21 mouse cellular contexts compared by ENCODE assay signal in the genomic region with DNA sequence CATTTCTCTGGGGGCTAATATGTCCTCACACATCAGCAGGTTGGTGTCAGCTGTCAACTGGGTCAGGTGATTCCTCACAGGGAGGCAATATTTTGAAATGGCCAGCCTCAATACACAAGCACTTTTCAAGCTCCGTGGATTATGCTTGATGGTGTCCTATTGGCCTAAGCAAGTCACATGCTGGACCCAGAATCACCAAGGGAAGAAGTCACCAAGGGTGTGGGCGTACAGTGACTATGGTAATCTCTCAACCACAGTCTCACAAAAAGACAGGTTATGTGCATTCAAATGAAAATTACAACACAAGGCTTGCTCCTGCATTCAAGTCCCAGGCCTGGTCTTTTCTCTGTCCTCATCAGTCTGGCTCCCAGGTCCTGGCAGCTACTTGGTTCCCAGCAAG. TPM values are rescaled to one million over a fixed set of nuclear protein-coding genes. Genes with fewer than 3 reads are reported as not detected.
DNase-seq lines count a peak whose midpoint lies in the region; ATAC-seq and TF ChIP-seq lines count a peak whose summit lies in the region.
"Had no signal": no experiment of that assay in that cellular context is flagged by ENCODE, and none has a peak within 500 bp of the region (broad histone marks: within the 10 kb centered on the region; RNA-seq: fewer than 3 reads in every experiment).

No protein-coding gene starts in this region.

- 80% methylated on average over 2 of the region's 2 CpGs for WGBS in heart, embryonic 15.5 days
- 70% methylated on average over 2 of the region's 2 CpGs for WGBS in heart, embryonic 11.5 days (ENCODE audit: insufficient replicate concordance)
- WGBS in thymus, adult 2 months = 82% methylated on average over 2 of the region's 2 CpGs

- no peaks in the 10 kb centered on the region for H3K79me2 ChIP-seq in myocyte (ENCODE audit: control insufficient read depth, insufficient read depth)

- no peaks in the 10 kb centered on the region for H3K27me3 ChIP-seq in heart, embryonic 15.5 days
- no peaks in the 10 kb centered on the region for H3K27me3 ChIP-seq in heart, embryonic 11.5 days (ENCODE audit: control insufficient read depth, insufficient read depth, low read length)
- no peaks in the 10 kb centered on the region for H3K27me3 ChIP-seq in myocyte (ENCODE audit: control insufficient read depth, insufficient read depth, insufficient read length)
- no peaks in the 10 kb centered on the region for H3K27me3 ChIP-seq in thymus, adult 2 months (ENCODE audit: control insufficient read depth, insufficient read depth, low read length)
- H3K27me3 ChIP-seq: forebrain, embryonic 15.5 days; heart, embryonic 12.5 days; hindbrain, embryonic 15.5 days had no signal

- no peak for TF ChIP-seq POLR2A in myocyte (IDR thresholded peaks at IDR 0.05; ENCODE audit: insufficient read length, low read depth)
- TF ChIP-seq POLR2A in thymus, adult 2 months (IDR thresholded peaks at IDR 0.05; ENCODE audit: control insufficient read depth, extremely low read depth, insufficient read depth, low read length, poor library complexity) = no peak

- DNase-seq in 3T3-L1 (ENCODE audit: low read depth, low spot score) (peak; percentile 52), NIH3T3 (ENCODE audit: low read depth) (peak; percentile 27)
- no peak for DNase-seq in thymus, adult 2 months
- DNase-seq in cerebellum, postnatal 36 days = no peak
- DNase-seq: adrenal gland, adult 2 months; adrenal gland, postnatal 25 days; cerebellum, adult 18-20 months; cerebellum, adult 9-11 months; gastrocnemius, postnatal 36 days; heart, adult 11 months; heart, postnatal 14 days had no signal

- peaks cover 30% of the 10 kb centered on the region for H3K4me1 ChIP-seq in heart, embryonic 15.5 days (replicated peaks)
- peaks cover 8% of the 10 kb centered on the region for H3K4me1 ChIP-seq in heart, embryonic 11.5 days (ENCODE audit: control insufficient read depth, insufficient read depth, low read length)
- no peaks in the 10 kb centered on the region for H3K4me1 ChIP-seq in thymus, adult 2 months (replicated peaks; ENCODE audit: control insufficient read depth, insufficient read depth, low read length)
- H3K4me1 ChIP-seq: forebrain, embryonic 10.5 days; forebrain, embryonic 15.5 days; hindbrain, embryonic 15.5 days had no signal

- no peak overlapping the region for H3K4me2 ChIP-seq in heart, embryonic 15.5 days
- H3K4me2 ChIP-seq in heart, embryonic 11.5 days = no peak overlapping the region
- H3K4me2 ChIP-seq in myocyte (ENCODE audit: low read depth) = no peak overlapping the region
- H3K4me2 ChIP-seq: forebrain, embryonic 15.5 days; heart, embryonic 12.5 days; hindbrain, embryonic 15.5 days had no signal

- no peak overlapping the region for H3K4me3 ChIP-seq in heart, embryonic 15.5 days
- no peak overlapping the region for H3K4me3 ChIP-seq in heart, embryonic 11.5 days (ENCODE audit: low read depth, low read length)
- H3K4me3 ChIP-seq in myocyte = no peak overlapping the region
- no peak overlapping the region for H3K4me3 ChIP-seq in thymus, adult 2 months (ENCODE audit: control insufficient read depth, insufficient read depth, low read length)
- H3K4me3 ChIP-seq: embryonic facial prominence, embryonic 10.5 days; forebrain, embryonic 10.5 days; forebrain, embryonic 15.5 days; heart, embryonic 12.5 days; hindbrain, embryonic 15.5 days had no signal

- no peaks in the 10 kb centered on the region for H3K9me3 ChIP-seq in heart, embryonic 15.5 days (replicated peaks)
- no peaks in the 10 kb centered on the region for H3K9me3 ChIP-seq in heart, embryonic 11.5 days (replicated peaks; ENCODE audit: control insufficient read depth, low read length)
- H3K9me3 ChIP-seq: embryonic facial prominence, embryonic 10.5 days; forebrain, embryonic 10.5 days; forebrain, embryonic 15.5 days; heart, embryonic 12.5 days; hindbrain, embryonic 15.5 days had no signal

- ATAC-seq in heart, embryonic 15.5 days (replicated peaks; ENCODE audit: insufficient number of reproducible peaks, insufficient read depth, low FRiP score, low read depth) = no peak
- ATAC-seq in heart, embryonic 11.5 days (replicated peaks; ENCODE audit: insufficient number of reproducible peaks, low FRiP score, low TSS enrichment) = no peak
- ATAC-seq: activated CD4-positive, CD25-positive, alpha-beta regulatory T cell, adult 4 months; forebrain, embryonic 15.5 days; intestine, embryonic 16.5 days had no signal

- H3ac ChIP-seq in myocyte (ENCODE audit: control insufficient read depth, insufficient read length) = no peak overlapping the region

- no peak for TF ChIP-seq CTCF in thymus, adult 2 months (IDR thresholded peaks at IDR 0.05; ENCODE audit: borderline replicate concordance, control insufficient read depth, extremely low read depth, insufficient read depth, low read length, poor library complexity)

- no peaks in the 10 kb centered on the region for H3K36me3 ChIP-seq in heart, embryonic 15.5 days
- H3K36me3 ChIP-seq in heart, embryonic 11.5 days (ENCODE audit: control insufficient read depth, insufficient read depth, low read length) = no peaks in the 10 kb centered on the region
- no peaks in the 10 kb centered on the region for H3K36me3 ChIP-seq in myocyte (ENCODE audit: control insufficient read depth, insufficient read depth)
- H3K36me3 ChIP-seq in thymus, adult 2 months (ENCODE audit: control insufficient read depth, insufficient read depth, low read length) = no peaks in the 10 kb centered on the region
- H3K36me3 ChIP-seq: embryonic facial prominence, embryonic 10.5 days; forebrain, embryonic 10.5 days; forebrain, embryonic 15.5 days; heart, embryonic 12.5 days; hindbrain, embryonic 15.5 days had no signal

- H3K27ac ChIP-seq in heart, embryonic 15.5 days = peak overlapping the region; percentile 64; the same call in 1 of the 2 replicates
- H3K27ac ChIP-seq in heart, embryonic 11.5 days (ENCODE audit: low read depth, low read length) = no peak overlapping the region
- H3K27ac ChIP-seq in thymus, adult 2 months (ENCODE audit: control insufficient read depth, insufficient read depth, low read length) = no peak overlapping the region
- H3K27ac ChIP-seq: embryonic facial prominence, embryonic 10.5 days; forebrain, embryonic 10.5 days; forebrain, embryonic 15.5 days; hindbrain, embryonic 15.5 days had no signal

- H3K9ac ChIP-seq in heart, embryonic 15.5 days = no peak overlapping the region
- H3K9ac ChIP-seq in heart, embryonic 11.5 days (ENCODE audit: low read depth, low read length) = no peak overlapping the region
- H3K9ac ChIP-seq: forebrain, embryonic 15.5 days; heart, embryonic 12.5 days; hindbrain, embryonic 15.5 days had no signal

TF ChIP-seq in myocyte, 11 proteins besides CTCF, POLR2A, EP300 and RAD21:
- no peak for TF ChIP-seq E2F4 (IDR thresholded peaks at IDR 0.05; ENCODE audit: insufficient read depth)
- TF ChIP-seq USF1 (IDR thresholded peaks at IDR 0.05; ENCODE audit: low read depth) = peak; percentile 17

RNA-seq across cellular contexts. Expression of gene Adrb1, which starts 39.7 kb away (rescaled TPM):
- 4.0 and 4.7 TPM in 2 replicates for polyA plus RNA-seq in heart, embryonic 15.5 days (2015; fragmentation: Nextera tagmentation; extraction: Ambion mirVana)
- polyA plus RNA-seq in heart, embryonic 11.5 days (2014; fragmentation: Nextera tagmentation; extraction: Ambion mirVana) = 1.5 and 1.8 TPM in 2 replicates
- 0.60 TPM for polyA plus RNA-seq in myocyte (2012; fragmentation: generic; extraction: Trizol)
- polyA plus RNA-seq in thymus, adult 2 months (2012; rRNA removed) = 6.6 and 6.9 TPM in 2 replicates
- polyA plus RNA-seq: activated CD4-positive, CD25-positive, alpha-beta regulatory T cell, adult 4 months had no signal

Comparison
In these comparisons a context has a peak if more than half of its experiments do, and no peak if none do; other contexts are left out.
1. DNase-seq: peak in 3T3-L1 (single experiment) and NIH3T3 (single experiment); none in thymus, adult 2 months (single experiment) and cerebellum, postnatal 36 days (0 of 2).